Mouse (Mus musculus): ENCODE measurements around the gene Lmod3. TPM values are rescaled to one million over a fixed set of nuclear protein-coding genes. Genes with fewer than 3 reads are reported as not detected.
A peak's percentile ranks its signal among the peaks of the same experiment; 100 is the strongest.

The Lmod3 gene
- polyA plus RNA-seq, 1 experiment from 2014 or later: not detected

- no peak overlapping the region for H3K27ac ChIP-seq
- H3K36me3 ChIP-seq (ENCODE audit: inconsistent target): peaks cover 42% of the 10 kb centered on the region
- no peak overlapping the region for H3K4me3 ChIP-seq (ENCODE audit: inconsistent target)
- WGBS (ENCODE audit: missing documents): 96% methylated on average over 9 of the region's 9 CpGs
- H3K79me2 ChIP-seq (ENCODE audit: inconsistent target): peaks cover 70% of the 10 kb centered on the region
Observed at GRCm38 (mm10) chr6:97227067-97227847, 25.3 kb downstream of the Lmod3 start.

DNA sequence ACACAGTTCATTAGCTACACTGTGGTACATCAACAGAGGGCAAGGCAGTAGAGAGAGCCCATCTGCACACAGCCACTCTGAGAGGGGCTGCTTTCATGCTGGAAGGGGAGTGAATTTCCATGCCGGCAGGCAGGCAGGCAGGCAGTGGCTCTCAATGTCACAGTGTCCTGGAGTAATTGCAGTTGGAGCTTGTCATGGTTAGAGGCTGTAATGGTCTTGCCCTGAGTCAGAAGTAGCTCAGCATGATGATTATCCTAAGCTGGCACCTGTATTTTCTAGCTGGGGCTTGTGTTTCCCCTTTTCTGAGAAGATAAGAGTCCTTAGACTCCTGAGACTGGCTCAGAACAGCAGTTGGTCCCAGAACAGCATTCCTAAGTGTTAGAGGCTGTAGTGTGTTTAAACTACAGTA lies 26.5 kb downstream of the Lmod3 start:
- Histone ChIP-seq H3K27ac (no peak overlapping the region), H3K36me3 (ENCODE audit: inconsistent target) (peaks cover 30% of the 10 kb centered on the region), H3K79me2 (ENCODE audit: inconsistent target) (peaks cover 81% of the 10 kb centered on the region), H3K4me3 (ENCODE audit: inconsistent target) (no peak overlapping the region)
- WGBS (ENCODE audit: missing documents): 86% methylated on average over 1 of the region's 1 CpGs

DNA sequence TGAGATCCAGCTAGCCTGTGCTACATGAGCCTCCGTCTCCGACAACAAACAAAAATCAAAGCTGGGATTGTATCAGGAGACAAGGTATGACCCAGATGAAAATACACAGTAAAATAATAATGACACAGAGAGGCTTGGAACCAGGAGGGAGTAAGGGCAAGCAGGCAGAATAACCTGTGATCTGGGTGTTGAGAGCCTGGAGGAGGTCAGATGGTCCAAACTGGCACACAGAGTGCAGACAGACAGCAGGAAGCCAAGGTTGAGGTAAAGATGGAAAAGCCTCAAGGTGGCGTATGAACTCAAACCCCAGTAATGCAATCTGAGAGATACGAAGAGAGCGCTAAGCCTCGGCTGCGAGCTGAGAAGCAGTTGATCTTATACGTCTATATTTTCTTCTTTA lies 28.1 kb downstream of the Lmod3 start:
- peaks cover 95% of the 10 kb centered on the region for H3K79me2 ChIP-seq (ENCODE audit: inconsistent target)
- 99% methylated on average over 8 of the region's 8 CpGs for WGBS (ENCODE audit: missing documents)
- H3K36me3 ChIP-seq (ENCODE audit: inconsistent target): peaks cover 14% of the 10 kb centered on the region
- no peak overlapping the region for H3K27ac ChIP-seq
- H3K4me3 ChIP-seq (ENCODE audit: inconsistent target): no peak overlapping the region

- H3K79me2 ChIP-seq (ENCODE audit: inconsistent target): peaks cover 95% of the 10 kb centered on the region
- H3K27ac ChIP-seq: peak overlapping the region; percentile 46
- 45% methylated on average over 4 of the region's 4 CpGs for WGBS (ENCODE audit: missing documents)
- H3K36me3 ChIP-seq (ENCODE audit: inconsistent target): peaks cover 10% of the 10 kb centered on the region; the same call in 1 of the 2 replicates
- no peak overlapping the region for H3K4me3 ChIP-seq (ENCODE audit: inconsistent target)
Observed at GRCm38 (mm10) chr6:97223566-97223965, 29.0 kb downstream of the Lmod3 start.

GRCm38 (mm10) chr6:97222931-97223467 lies 29.6 kb downstream of the Lmod3 start:
- no peak overlapping the region for H3K4me3 ChIP-seq (ENCODE audit: inconsistent target)

DNA sequence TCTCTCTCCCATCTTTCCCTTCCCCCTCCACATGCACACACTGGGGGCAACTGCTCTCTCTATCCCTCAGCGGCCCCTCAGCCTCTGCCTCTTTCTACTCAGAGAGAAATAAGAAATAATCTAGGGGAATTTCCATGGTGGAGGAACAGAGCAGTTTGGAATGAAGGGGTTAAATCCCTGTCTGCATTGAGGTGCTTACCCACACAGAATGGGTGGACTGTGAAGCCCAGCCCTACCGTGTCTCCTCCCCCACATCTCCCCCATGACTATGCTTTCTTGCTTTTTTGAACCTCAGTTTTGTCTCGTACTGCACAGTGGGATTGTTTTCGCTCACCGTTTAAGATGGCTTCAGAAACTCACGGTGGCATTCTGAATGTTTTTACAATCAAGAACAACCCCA lies 30.2 kb downstream of the Lmod3 start:
- H3K4me3 ChIP-seq (ENCODE audit: inconsistent target): no peak overlapping the region
- 44% methylated on average over 6 of the region's 6 CpGs for WGBS (ENCODE audit: missing documents)
- H3K36me3 ChIP-seq (ENCODE audit: inconsistent target): peaks cover 10% of the 10 kb centered on the region; the same call in 1 of the 2 replicates
- H3K27ac ChIP-seq: peak overlapping the region; percentile 46
- peaks cover 95% of the 10 kb centered on the region for H3K79me2 ChIP-seq (ENCODE audit: inconsistent target)

More at GRCm38 (mm10) chr6:97222931-97223467, 29.6 kb downstream of the Lmod3 start:
- H3K36me3 ChIP-seq (ENCODE audit: inconsistent target): peaks cover 10% of the 10 kb centered on the region; the same call in 1 of the 2 replicates
- peaks cover 95% of the 10 kb centered on the region for H3K79me2 ChIP-seq (ENCODE audit: inconsistent target)
- 14% methylated on average over 5 of the region's 5 CpGs for WGBS (ENCODE audit: missing documents)
- peak overlapping the region; percentile 46 for H3K27ac ChIP-seq

GRCm38 (mm10) chr6:97221205-97222025 lies 31.1 kb downstream of the Lmod3 start:
- WGBS (ENCODE audit: missing documents): 41% methylated on average over 15 of the region's 15 CpGs
- Histone ChIP-seq H3K79me2 (ENCODE audit: inconsistent target) (peaks cover 95% of the 10 kb centered on the region), H3K27ac (peak overlapping the region; percentile 46; the same call in 1 of the 2 replicates), H3K36me3 (ENCODE audit: inconsistent target) (peaks cover 5% of the 10 kb centered on the region; the same call in 1 of the 2 replicates), H3K4me3 (ENCODE audit: inconsistent target) (no peak overlapping the region)

DNA sequence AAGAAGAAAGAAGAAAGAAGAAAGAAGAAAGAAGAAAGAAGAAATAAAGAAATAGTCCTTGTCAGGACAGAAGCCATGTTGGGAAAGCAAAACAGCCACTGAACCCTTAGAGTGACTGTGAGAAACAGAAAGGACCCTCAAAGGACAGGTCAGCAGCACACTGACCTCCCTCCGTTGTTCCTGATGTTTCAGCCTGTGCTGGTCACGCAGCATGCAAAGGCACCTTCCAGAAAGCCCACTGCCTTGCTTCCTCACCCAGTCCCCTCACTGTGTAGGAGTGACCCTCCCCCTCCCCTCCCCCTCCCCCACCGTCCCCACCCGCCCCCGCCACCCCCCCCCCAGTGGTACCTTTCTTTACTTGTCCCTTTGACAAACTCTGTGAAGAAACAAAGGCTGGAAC lies 31.9 kb downstream of the Lmod3 start:
- Histone ChIP-seq H3K36me3 (ENCODE audit: inconsistent target) (peaks cover 5% of the 10 kb centered on the region; the same call in 1 of the 2 replicates), H3K79me2 (ENCODE audit: inconsistent target) (peaks cover 95% of the 10 kb centered on the region), H3K27ac (no peak overlapping the region), H3K4me3 (ENCODE audit: inconsistent target) (no peak overlapping the region)
- WGBS (ENCODE audit: missing documents): 73% methylated on average over 3 of the region's 5 CpGs

GRCm38 (mm10) chr6:97216154-97216821 lies 36.3 kb downstream of the Lmod3 start:
- 85% methylated on average over 4 of the region's 4 CpGs for WGBS (ENCODE audit: missing documents)
- Histone ChIP-seq H3K79me2 (ENCODE audit: inconsistent target) (peaks cover 97% of the 10 kb centered on the region), H3K4me3 (ENCODE audit: inconsistent target) (no peak overlapping the region), H3K36me3 (ENCODE audit: inconsistent target) (no peaks in the 10 kb centered on the region), H3K27ac (no peak overlapping the region)

DNA sequence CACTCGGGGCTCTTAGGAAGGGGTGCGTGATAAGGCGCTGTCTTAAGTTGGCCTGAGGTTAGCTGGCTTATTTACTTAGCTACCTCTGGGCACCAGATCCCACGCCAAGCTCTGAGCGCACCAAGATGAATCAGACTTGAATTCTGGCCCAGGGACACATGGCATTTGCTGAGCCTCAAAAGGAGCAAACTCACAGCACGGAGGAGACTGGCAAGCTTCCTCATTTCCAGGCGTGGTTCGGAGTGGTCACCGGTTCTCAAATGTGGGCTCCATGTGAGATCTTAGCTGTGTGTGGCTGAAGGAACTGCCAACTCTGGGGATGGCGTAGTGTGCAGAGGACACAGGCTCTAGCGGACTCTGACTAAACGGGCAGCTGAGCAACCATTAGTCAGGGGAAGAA lies 40.6 kb downstream of the Lmod3 start:
- Histone ChIP-seq H3K36me3 (ENCODE audit: inconsistent target) (no peaks in the 10 kb centered on the region), H3K27ac (peak overlapping the region; percentile 90), H3K4me3 (ENCODE audit: inconsistent target) (peak overlapping the region; percentile 99), H3K79me2 (ENCODE audit: inconsistent target) (peaks cover 61% of the 10 kb centered on the region)
- WGBS (ENCODE audit: missing documents): 2% methylated on average over 12 of the region's 12 CpGs

GRCm38 (mm10) chr6:97210962-97211601 lies 41.5 kb downstream of the Lmod3 start:
- under 1% methylated on average over 22 of the region's 22 CpGs for WGBS (ENCODE audit: missing documents)
- peaks cover 52% of the 10 kb centered on the region for H3K79me2 ChIP-seq (ENCODE audit: inconsistent target)
- peak overlapping the region; percentile 99 for H3K4me3 ChIP-seq (ENCODE audit: inconsistent target)

DNA sequence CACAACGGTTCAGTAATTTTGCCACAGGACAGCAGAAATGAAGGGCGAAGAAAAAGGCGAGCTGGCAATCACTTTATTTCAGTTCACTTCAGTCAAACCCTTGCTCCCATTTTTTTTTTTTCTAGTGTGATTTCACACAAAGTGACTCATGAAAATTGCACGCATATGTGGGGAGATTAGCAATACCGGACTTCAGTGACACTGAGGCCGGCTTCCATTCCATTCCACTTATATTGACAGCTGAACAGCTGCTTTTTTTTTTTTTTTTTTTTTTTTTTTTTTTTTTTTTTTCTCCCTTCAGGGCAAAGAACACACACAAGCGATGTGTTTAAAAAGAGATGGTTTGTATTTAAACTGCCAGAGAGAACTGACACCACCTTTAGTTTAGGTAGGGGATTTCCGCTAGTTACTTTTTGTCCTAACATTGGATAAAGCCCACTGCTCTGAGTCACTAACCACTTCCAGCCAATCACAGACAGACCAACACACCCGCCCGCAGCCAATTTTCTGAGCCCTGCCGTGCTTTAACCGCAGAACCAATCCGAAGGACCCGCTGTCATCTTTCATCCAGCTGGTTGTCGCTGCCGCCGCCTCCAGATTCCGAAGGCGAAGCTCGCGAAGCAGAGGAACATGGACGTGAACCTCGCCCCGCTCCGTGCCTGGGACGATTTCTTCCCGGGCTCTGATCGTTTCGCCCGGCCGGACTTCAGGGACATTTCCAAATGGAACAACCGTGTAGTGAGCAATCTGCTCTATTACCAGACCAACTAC lies 42.2 kb downstream of the Lmod3 start, which contains the start of gene Arl6ip5:
Gene Arl6ip5 (plus strand): TSS at position 499 of the 771 bp plus-strand sequence.
- Histone ChIP-seq H3K79me2 (ENCODE audit: inconsistent target) (peaks cover 45% of the 10 kb centered on the region), H3K36me3 (ENCODE audit: inconsistent target) (no peaks in the 10 kb centered on the region), H3K27ac (peak within 1 kb of the TSS; percentile 90), H3K4me3 (ENCODE audit: inconsistent target) (peak within 1 kb of the TSS; percentile 99)
- 8% methylated on average over 32 of the region's 32 CpGs for WGBS (ENCODE audit: missing documents)

More at GRCm38 (mm10) chr6:97210962-97211601, 41.5 kb downstream of the Lmod3 start:
- H3K36me3 ChIP-seq (ENCODE audit: inconsistent target): no peaks in the 10 kb centered on the region
- peak overlapping the region; percentile 90 for H3K27ac ChIP-seq

DNA sequence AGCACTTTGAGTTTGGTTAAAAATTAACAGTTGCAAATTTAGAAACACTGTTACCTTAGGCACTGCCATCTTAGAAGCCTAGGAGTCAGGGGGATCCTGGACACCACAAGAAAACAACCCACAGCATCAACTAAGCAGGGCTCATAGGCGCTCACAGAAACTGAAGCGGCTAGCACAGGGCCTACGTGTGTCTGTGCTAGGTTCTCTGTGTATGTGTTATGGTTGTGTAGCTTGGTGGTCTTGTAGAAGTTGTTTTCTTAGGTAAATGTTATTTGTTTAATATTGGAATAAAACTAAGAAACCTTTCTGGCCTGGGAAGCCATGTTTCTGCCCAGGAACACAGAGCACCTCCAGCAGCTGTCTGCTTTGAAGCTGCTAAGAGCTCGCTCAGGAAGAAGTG lies 42.8 kb downstream of the Lmod3 start:
- H3K4me3 ChIP-seq (ENCODE audit: inconsistent target): no peak overlapping the region
- H3K27ac ChIP-seq: no peak overlapping the region
- no peaks in the 10 kb centered on the region for H3K36me3 ChIP-seq (ENCODE audit: inconsistent target)
- 94% methylated on average over 4 of the region's 4 CpGs for WGBS (ENCODE audit: missing documents)
- peaks cover 44% of the 10 kb centered on the region for H3K79me2 ChIP-seq (ENCODE audit: inconsistent target)

Measured in macrophage (primary cell).